Mouse (Mus musculus): ENCODE measurements around the gene Zfpl1.

Gene Zfpl1

GRCm38 (mm10) chr19:6101186-6101585 lies 16.4 kb upstream of the Zfpl1 start:
- no peak for DNase-seq (ENCODE audit: extremely low read depth, low read depth, low spot score)

- DNase-seq (ENCODE audit: extremely low read depth, low read depth, low spot score) = no peak
These were observed 13.1 kb upstream of the Zfpl1 start for GRCm38 (mm10) chr19:6097847-6098246.

GRCm38 (mm10) chr19:6094119-6094518 lies 9.4 kb upstream of the Zfpl1 start, which contains the start of gene AC131692.1:
TSS of gene AC131692.1 (plus strand) at chr19:6094419.
- DNase-seq (ENCODE audit: extremely low read depth, low read depth, low spot score) = no peak

- DNase-seq (ENCODE audit: extremely low read depth, low read depth, low spot score) = no peak
These were observed 4.1 kb upstream of the Zfpl1 start for GRCm38 (mm10) chr19:6088841-6089240.

- no peak for DNase-seq (ENCODE audit: extremely low read depth, low read depth, low spot score)
These were observed 692 bp upstream of the Zfpl1 start for GRCm38 (mm10) chr19:6085417-6085879.

- DNase-seq (ENCODE audit: extremely low read depth, low read depth, low spot score) = no peak
These were observed 2.6 kb downstream of the Zfpl1 start, which contains the start of gene Gm28374 for GRCm38 (mm10) chr19:6082156-6082555. TSS of gene Gm28374 (minus strand) at chr19:6082256.

GRCm38 (mm10) chr19:6079983-6080480 lies 4.7 kb downstream of the Zfpl1 start, which contains the start of gene Tmem262:
TSS of gene Tmem262 (plus strand) at chr19:6080033.
- no peak for DNase-seq (ENCODE audit: extremely low read depth, low read depth, low spot score)

- DNase-seq (ENCODE audit: extremely low read depth, low read depth, low spot score) = no peak
These were observed 8.0 kb downstream of the Zfpl1 start, which contains the start of gene Vps51 for GRCm38 (mm10) chr19:6076564-6077393. TSS of gene Vps51 (minus strand) at chr19:6077231.

- no peak for DNase-seq (ENCODE audit: extremely low read depth, low read depth, low spot score)
These were observed 10.9 kb downstream of the Zfpl1 start for GRCm38 (mm10) chr19:6073889-6074288.

- no peak for DNase-seq (ENCODE audit: extremely low read depth, low read depth, low spot score)
These were observed 13.5 kb downstream of the Zfpl1 start for GRCm38 (mm10) chr19:6071261-6071660.

- no peak for DNase-seq (ENCODE audit: extremely low read depth, low read depth, low spot score)
These were observed 14.0 kb downstream of the Zfpl1 start for GRCm38 (mm10) chr19:6070571-6071250.

GRCm38 (mm10) chr19:6069851-6070250 lies 14.9 kb downstream of the Zfpl1 start:
- DNase-seq (ENCODE audit: extremely low read depth, low read depth, low spot score) = no peak

- no peak for DNase-seq (ENCODE audit: extremely low read depth, low read depth, low spot score)
These were observed 15.8 kb downstream of the Zfpl1 start for GRCm38 (mm10) chr19:6068951-6069350.

GRCm38 (mm10) chr19:6067724-6068415 lies 16.9 kb downstream of the Zfpl1 start, which contains the start of gene Tm7sf2:
TSS of gene Tm7sf2 (minus strand) at chr19:6068373.
- no peak for DNase-seq (ENCODE audit: extremely low read depth, low read depth, low spot score)

GRCm38 (mm10) chr19:6067011-6067723 lies 17.6 kb downstream of the Zfpl1 start:
- no peak for DNase-seq (ENCODE audit: extremely low read depth, low read depth, low spot score)

- DNase-seq (ENCODE audit: extremely low read depth, low read depth, low spot score) = no peak
These were observed 18.2 kb downstream of the Zfpl1 start for GRCm38 (mm10) chr19:6066571-6066970.

GRCm38 (mm10) chr19:6063081-6063480 lies 21.7 kb downstream of the Zfpl1 start:
- DNase-seq (ENCODE audit: extremely low read depth, low read depth, low spot score) = no peak

GRCm38 (mm10) chr19:6062418-6062817 lies 22.3 kb downstream of the Zfpl1 start:
- DNase-seq (ENCODE audit: extremely low read depth, low read depth, low spot score) = no peak

GRCm38 (mm10) chr19:6061641-6062302 lies 23.0 kb downstream of the Zfpl1 start:
- DNase-seq (ENCODE audit: extremely low read depth, low read depth, low spot score) = no peak

- DNase-seq (ENCODE audit: extremely low read depth, low read depth, low spot score) = no peak
These were observed 23.7 kb downstream of the Zfpl1 start, which contains the start of gene Znhit2 for GRCm38 (mm10) chr19:6061021-6061533. TSS of gene Znhit2 (plus strand) at chr19:6061192.
